Mouse (Mus musculus): ENCODE data around the gene Qpct. TPM values are rescaled to one million over a fixed set of nuclear protein-coding genes. Genes with fewer than 3 reads are reported as not detected.

The Qpct gene
- total and polyA plus RNA-seq, 3 experiments, result not detected

- Histone ChIP-seq H3K79me2 (replicated peaks; ENCODE audit: control insufficient read depth, extremely low read depth, insufficient read depth, poor library complexity, severe bottlenecking) (no peaks in the 10 kb centered on the region), H3K36me3 (replicated peaks in 1 of 2; ENCODE audit: control insufficient read depth in 1 of 2, insufficient read depth in 1 of 2, low read length in 1 of 2) (no peaks in the 10 kb centered on the region), H3K9me3 (replicated peaks; ENCODE audit: low read length) (no peaks in the 10 kb centered on the region), H3K4me3 (replicated peaks in 1 of 3; ENCODE audit: low read depth in 2 of 3, low read length in 2 of 3, poor library complexity in 1 of 3) (no peak overlapping the region), H3K4me1 (ENCODE audit: control insufficient read depth in 1 of 2, insufficient read depth in 2 of 2) (peaks cover 0 to 4% of the 10 kb centered on the region in 2 experiments; a peak in 1 of 4 replicates), H3K4me2 (ENCODE audit: insufficient read depth, low read depth, poor library complexity, severe bottlenecking) (no peak overlapping the region), H3K27ac (ENCODE audit: insufficient read depth, low read depth) (no peak overlapping the region), H3K27me3 (replicated peaks) (no peaks in the 10 kb centered on the region), H3K9ac (ENCODE audit: insufficient read depth, low read depth) (no peak overlapping the region)
- in situ Hi-C loops (cut with MboI; ENCODE audit: low pct_ligation_motif_present, low pct_unique_long_range_greater_than_20kb, low sequenced_read_pairs) (no loop called here), dilution Hi-C loops (cut with MboI; ENCODE audit: extremely low pct_ligation_motif_present, extremely low pct_unique_long_range_greater_than_20kb, low sequenced_read_pairs) (no loop called here)
- no peak for DNase-seq (ENCODE audit: extremely low read depth)
- TF ChIP-seq JUN (IDR thresholded peaks at IDR 0.05; ENCODE audit: insufficient read depth, low read depth, low read length) (no peak), RAD21 (IDR thresholded peaks at IDR 0.05; ENCODE audit: low read depth, low read length) (no peak), BHLHE40 (IDR thresholded peaks at IDR 0.05; ENCODE audit: low read depth, low read length) (no peak), MEF2A (IDR thresholded peaks at IDR 0.05; ENCODE audit: borderline replicate concordance, low read depth, low read length) (no peak), HCFC1 (IDR thresholded peaks at IDR 0.05; ENCODE audit: low read depth, low read length) (no peak), ETS1 (conservative IDR thresholded peaks at IDR 0.05; ENCODE audit: low read depth, low read length) (no peak), TBP (conservative IDR thresholded peaks at IDR 0.05; ENCODE audit: low read depth, low read length) (no peak), ELF1 (IDR thresholded peaks at IDR 0.05; ENCODE audit: low read depth, low read length) (no peak), E2F4 (IDR thresholded peaks at IDR 0.05; ENCODE audit: insufficient replicate concordance, low read depth, low read length) (no peak), USF1 (IDR thresholded peaks at IDR 0.05; ENCODE audit: low read depth, low read length) (no peak), POLR2A (IDR thresholded peaks at IDR 0.05; ENCODE audit: low read depth, low read length) (no peak)
These were observed 82.0 kb downstream of the Qpct start for GRCm38 (mm10) chr17:79133740-79134139.

- Histone ChIP-seq H3K27ac (ENCODE audit: insufficient read depth, low read depth) (no peak overlapping the region), H3K27me3 (replicated peaks) (no peaks in the 10 kb centered on the region), H3K9me3 (replicated peaks; ENCODE audit: low read length) (no peaks in the 10 kb centered on the region), H3K4me1 (ENCODE audit: control insufficient read depth in 1 of 2, insufficient read depth in 2 of 2) (peaks cover 0 to 4% of the 10 kb centered on the region in 2 experiments; a peak in 1 of 4 replicates), H3K9ac (ENCODE audit: insufficient read depth, low read depth) (no peak overlapping the region), H3K4me2 (ENCODE audit: insufficient read depth, low read depth, poor library complexity, severe bottlenecking) (no peak overlapping the region), H3K4me3 (replicated peaks in 1 of 3; ENCODE audit: low read depth in 2 of 3, low read length in 2 of 3, poor library complexity in 1 of 3) (no peak overlapping the region), H3K79me2 (replicated peaks; ENCODE audit: control insufficient read depth, extremely low read depth, insufficient read depth, poor library complexity, severe bottlenecking) (no peaks in the 10 kb centered on the region), H3K36me3 (replicated peaks in 1 of 2; ENCODE audit: control insufficient read depth in 1 of 2, insufficient read depth in 1 of 2, low read length in 1 of 2) (no peaks in the 10 kb centered on the region)
- in situ Hi-C loops (cut with MboI; ENCODE audit: low pct_ligation_motif_present, low pct_unique_long_range_greater_than_20kb, low sequenced_read_pairs), result no loop called here
- DNase-seq (ENCODE audit: extremely low read depth), result no peak
- dilution Hi-C loops (cut with MboI; ENCODE audit: extremely low pct_ligation_motif_present, extremely low pct_unique_long_range_greater_than_20kb, low sequenced_read_pairs), result no loop called here
- TF ChIP-seq ZKSCAN1 (IDR thresholded peaks at IDR 0.05; ENCODE audit: borderline replicate concordance, low read depth, low read length), result no peak
- TF ChIP-seq TBP (conservative IDR thresholded peaks at IDR 0.05; ENCODE audit: low read depth, low read length), result no peak
- TF ChIP-seq MXI1 (IDR thresholded peaks at IDR 0.05; ENCODE audit: low read depth, low read length), result no peak
- no peak for TF ChIP-seq NRF1 (IDR thresholded peaks at IDR 0.05; ENCODE audit: low read depth, low read length)
- no peak for TF ChIP-seq ZC3H11A (IDR thresholded peaks at IDR 0.05; ENCODE audit: low read depth, low read length)
- TF ChIP-seq MAFK (IDR thresholded peaks at IDR 0.05; ENCODE audit: insufficient replicate concordance, low read length), result no peak
- TF ChIP-seq ZMIZ1 (IDR thresholded peaks at IDR 0.05; ENCODE audit: low read depth, low read length), result no peak
- no peak for TF ChIP-seq MAZ (IDR thresholded peaks at IDR 0.05; ENCODE audit: low read depth, low read length)
- TF ChIP-seq KAT2A (IDR thresholded peaks at IDR 0.05; ENCODE audit: insufficient replicate concordance, low read length), result no peak
- no peak for TF ChIP-seq SIN3A (IDR thresholded peaks at IDR 0.05; ENCODE audit: low read length)
- TF ChIP-seq USF1 (IDR thresholded peaks at IDR 0.05; ENCODE audit: low read depth, low read length), result no peak
These were observed 84.1 kb downstream of the Qpct start for GRCm38 (mm10) chr17:79135826-79136225.

All from CH12.LX (cell line).